ENCODE assay signal across 8 mouse cellular contexts in the genomic region with DNA sequence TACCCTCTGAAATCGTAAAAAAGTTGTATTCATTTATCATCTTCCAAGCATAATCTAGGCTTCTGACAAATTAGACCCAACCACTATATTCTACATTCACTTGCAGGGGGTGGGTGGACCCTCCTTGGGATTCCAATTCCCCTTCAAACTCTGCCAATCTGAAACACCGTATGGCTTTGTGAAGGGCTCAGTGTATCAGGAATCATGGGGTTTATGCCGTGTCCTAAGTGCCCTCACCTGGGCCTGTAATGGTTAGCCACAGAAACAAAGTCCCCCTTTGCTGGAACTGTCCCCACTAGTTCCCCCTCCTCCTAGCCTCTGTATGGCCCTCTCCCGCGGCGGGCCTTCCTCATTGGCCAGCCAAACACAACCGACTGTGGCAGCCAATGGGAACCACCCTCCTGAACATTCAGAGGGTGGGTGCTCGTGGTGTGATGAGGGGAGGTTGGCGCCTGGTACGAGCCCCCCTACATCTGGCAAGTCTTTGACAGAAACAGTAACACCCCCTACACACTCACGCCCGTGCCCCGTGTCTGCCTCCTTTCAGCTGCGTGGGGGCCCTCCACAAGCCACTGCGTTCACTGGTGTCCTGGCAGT. TPM values are rescaled to one million over a fixed set of nuclear protein-coding genes. Genes with fewer than 3 reads are reported as not detected.
A peak's percentile ranks its signal among the peaks of the same experiment; 100 is the strongest.
DNase-seq lines count a peak whose midpoint lies in the region; ATAC-seq and TF ChIP-seq lines count a peak whose summit lies in the region.

No protein-coding gene starts in this region.

- peak overlapping the region; percentile 61 for H3K4me3 ChIP-seq in heart, embryonic 10.5 days
- H3K4me3 ChIP-seq in forebrain, embryonic 12.5 days (replicated peaks): peak overlapping the region; percentile 48
- H3K4me3 ChIP-seq in left cerebral cortex, adult 2 months: peak overlapping the region; percentile 47
- peak overlapping the region; percentile 53 for H3K4me3 ChIP-seq in midbrain, embryonic 16.5 days (ENCODE audit: low read depth, low read length)

- H3K9me3 ChIP-seq in heart, embryonic 10.5 days: no peaks in the 10 kb centered on the region
- peaks cover 6% of the 10 kb centered on the region; the same call in 1 of the 2 replicates for H3K9me3 ChIP-seq in forebrain, embryonic 12.5 days
- H3K9me3 ChIP-seq in midbrain, embryonic 16.5 days (replicated peaks; ENCODE audit: control insufficient read depth, low read length, poor library complexity, severe bottlenecking): no peaks in the 10 kb centered on the region

- H3K9ac ChIP-seq in forebrain, embryonic 12.5 days: peak overlapping the region; percentile 69
- peak overlapping the region; percentile 79 for H3K9ac ChIP-seq in midbrain, embryonic 16.5 days (ENCODE audit: low read depth, low read length)

- whole genome bisulfite sequencing in heart, embryonic 10.5 days: 28% methylated on average over 15 of the region's 15 CpGs
- WGBS in forebrain, embryonic 12.5 days: 24% methylated on average over 15 of the region's 15 CpGs
- WGBS in midbrain, embryonic 16.5 days: 33% methylated on average over 14 of the region's 15 CpGs

- H3K27me3 ChIP-seq in heart, embryonic 10.5 days (ENCODE audit: insufficient read depth, poor library complexity, severe bottlenecking): no peaks in the 10 kb centered on the region
- no peaks in the 10 kb centered on the region for H3K27me3 ChIP-seq in forebrain, embryonic 12.5 days
- no peaks in the 10 kb centered on the region for H3K27me3 ChIP-seq in midbrain, embryonic 16.5 days (ENCODE audit: control insufficient read depth, insufficient read depth, low read depth, low read length)

- peak overlapping the region; percentile 79 for H3K27ac ChIP-seq in heart, embryonic 10.5 days
- H3K27ac ChIP-seq in forebrain, embryonic 12.5 days: peak overlapping the region; percentile 89
- peak overlapping the region; percentile 86 for H3K27ac ChIP-seq in left cerebral cortex, adult 2 months
- H3K27ac ChIP-seq in midbrain, embryonic 16.5 days (ENCODE audit: low read length): peak overlapping the region; percentile 90

- DNase-seq in heart, embryonic 10.5 days (ENCODE audit: low spot score): no peak
- DNase-seq in heart, postnatal 36 days: no peak
- peak; percentile 27 to 28 for DNase-seq in adrenal gland, postnatal 36 days
- peak; percentile 34 to 36 for DNase-seq in left cerebral cortex, adult 2 months (ENCODE audit: extremely low spot score in 1 of 2, low spot score in 2 of 2)
- peak; percentile 67 for DNase-seq in thymus, postnatal 4 days
- no peak for DNase-seq in kidney, postnatal 25 days

- ATAC-seq in forebrain, embryonic 12.5 days (ENCODE audit: low FRiP score): peak; percentile 96
- peak; percentile 96 for ATAC-seq in midbrain, embryonic 16.5 days

- H3K4me1 ChIP-seq in heart, embryonic 10.5 days: no peaks in the 10 kb centered on the region
- H3K4me1 ChIP-seq in forebrain, embryonic 12.5 days: no peaks in the 10 kb centered on the region; the same call in 1 of the 2 replicates
- peaks cover 18% of the 10 kb centered on the region for H3K4me1 ChIP-seq in midbrain, embryonic 16.5 days (ENCODE audit: control insufficient read depth, insufficient read depth, low read length)

- no peaks in the 10 kb centered on the region for H3K36me3 ChIP-seq in heart, embryonic 10.5 days
- no peaks in the 10 kb centered on the region for H3K36me3 ChIP-seq in forebrain, embryonic 12.5 days (replicated peaks)
- H3K36me3 ChIP-seq in midbrain, embryonic 16.5 days (ENCODE audit: control insufficient read depth, insufficient read depth, low read length): no peaks in the 10 kb centered on the region

- intact Hi-C loops in heart, postnatal 36 days (cut with DNase I): loop anchor here (10.0 kb wide), 1 partner anchor 234 kb away; no protein-coding TSS in a partner anchor
- intact Hi-C loops in left cerebral cortex, adult 2 months (cut with DNase I): no loop called here

- peak overlapping the region; percentile 70 for H3K4me2 ChIP-seq in forebrain, embryonic 12.5 days
- H3K4me2 ChIP-seq in midbrain, embryonic 16.5 days (ENCODE audit: low read length): peak overlapping the region; percentile 61

- TF ChIP-seq CTCF in left cerebral cortex, adult 2 months (IDR thresholded peaks at IDR 0.05): no peak

RNA-seq across cellular contexts. Expression of a gene that starts 0.8 kb away (rescaled TPM):
- 7.8 and 8.0 TPM in 2 replicates for polyA plus RNA-seq in heart, embryonic 10.5 days (2016; fragmentation: Nextera tagmentation; extraction: Ambion mirVana)
- under 1 TPM in 1 of 2 experiments, not detected in 1; 0.53 TPM for total RNA-seq in heart, postnatal 36 days (2021)
- 10 to 100 TPM in 1 of 2 experiments, 1 to 10 TPM in 1; 7.9 to 25.9 TPM for total RNA-seq in adrenal gland, postnatal 36 days (2021)
- polyA plus RNA-seq in forebrain, embryonic 12.5 days (2016; fragmentation: Nextera tagmentation; extraction: Ambion mirVana): 39.5 and 40.6 TPM in 2 replicates
- 10 to 100 TPM; 31.4 to 40.4 TPM for total RNA-seq in left cerebral cortex, adult 2 months (2021)
- 104 and 105 TPM in 2 replicates for polyA plus RNA-seq in midbrain, embryonic 16.5 days (2015; fragmentation: Nextera tagmentation; extraction: Ambion mirVana)

RNA-seq across cellular contexts. Expression of a gene that starts 4.9 kb away (rescaled TPM):
- polyA plus RNA-seq in heart, embryonic 10.5 days (2016; fragmentation: Nextera tagmentation; extraction: Ambion mirVana): 108 and 118 TPM in 2 replicates
- total RNA-seq in heart, postnatal 36 days (2021): 100 to 1,000 TPM; 109 to 116 TPM
- 100 to 1,000 TPM; 163 to 224 TPM for total RNA-seq in adrenal gland, postnatal 36 days (2021)
- 68.1 and 71.5 TPM in 2 replicates for polyA plus RNA-seq in forebrain, embryonic 12.5 days (2016; fragmentation: Nextera tagmentation; extraction: Ambion mirVana)
- total RNA-seq in left cerebral cortex, adult 2 months (2021): 10 to 100 TPM; 21.6 to 28.3 TPM
- 33.5 and 34.2 TPM in 2 replicates for polyA plus RNA-seq in midbrain, embryonic 16.5 days (2015; fragmentation: Nextera tagmentation; extraction: Ambion mirVana)

RNA-seq across cellular contexts. Expression of a gene that starts 55.4 kb away (rescaled TPM):
- polyA plus RNA-seq in heart, embryonic 10.5 days (2016; fragmentation: Nextera tagmentation; extraction: Ambion mirVana): 9.9 and 15.7 TPM in 2 replicates
- 1 to 10 TPM; 5.7 to 6.6 TPM for total RNA-seq in heart, postnatal 36 days (2021)
- total RNA-seq in adrenal gland, postnatal 36 days (2021): 10 to 100 TPM; 10.9 to 19.1 TPM
- 1.6 and 1.7 TPM in 2 replicates for polyA plus RNA-seq in forebrain, embryonic 12.5 days (2016; fragmentation: Nextera tagmentation; extraction: Ambion mirVana)
- under 1 TPM; 0.63 to 0.84 TPM for total RNA-seq in left cerebral cortex, adult 2 months (2021)
- 0.46 and 0.70 TPM in 2 replicates for polyA plus RNA-seq in midbrain, embryonic 16.5 days (2015; fragmentation: Nextera tagmentation; extraction: Ambion mirVana)

Comparison
In these comparisons a context has a peak if more than half of its experiments do, and no peak if none do; other contexts are left out.
1. DNase-seq: peak in adrenal gland, postnatal 36 days (2 of 2), left cerebral cortex, adult 2 months (2 of 2) and thymus, postnatal 4 days (single experiment); none in heart, embryonic 10.5 days (single experiment), heart, postnatal 36 days (0 of 2) and kidney, postnatal 25 days (0 of 2).
2. RNA of a gene that starts 0.8 kb away (total RNA-seq): 31.4 to 40.4 TPM in left cerebral cortex, adult 2 months and 7.9 to 25.9 TPM in adrenal gland, postnatal 36 days; 0.53 TPM in heart, postnatal 36 days; every median in the first group is over 4 times any median in the second.
3. Peak in every context shown above with its lines, with median percentiles within 50 percentile points of each other: H3K27ac ChIP-seq and H3K4me3 ChIP-seq.